Mouse (Mus musculus) limb, embryonic 11.5 days (tissue): ENCODE measurements around the gene Gm20914. TPM values are rescaled to one million over a fixed set of nuclear protein-coding genes. Genes with fewer than 3 reads are reported as not detected.
"Not testable (repeated sequence)": the region's sequence is repeated elsewhere in the genome, so short reads cannot be mapped to it uniquely, and the experiment has no call there.

ENCODE experiments used
- ATAC-seq: fragments of 200-750 bp; cut with Nextera tagmentation; 2 replicates; pipeline ENCODE4 v1.8.0; 2017; ENCODE audit warnings: low read depth; ENCODE audit not compliant: insufficient number of reproducible peaks, low FRiP score, low TSS enrichment
- DNase-seq: peaks from one replicate; pipeline ENCODE4 v3.0.0-alpha.2; 2015; ENCODE audit warnings: low spot score
- H3K27ac ChIP-seq: fragments of 300-500 bp; sonication (generic); replicated peaks from 2 replicates; pipeline ENCODE4 v1.5.1; 2014; ENCODE audit warnings: low read depth, mild to moderate bottlenecking, low read length
- H3K27me3 ChIP-seq: fragments of 300-500 bp; sonication (generic); 2 replicates; pipeline ENCODE4 v1.6.1; 2014; ENCODE audit warnings: mild to moderate bottlenecking, low read length, mixed read lengths; ENCODE audit not compliant: control insufficient read depth, insufficient read depth
- H3K36me3 ChIP-seq: fragments of 300-500 bp; sonication (generic); 2 replicates; pipeline ENCODE4 v1.6.1; 2014; ENCODE audit warnings: mild to moderate bottlenecking, low read length, moderate library complexity, mixed read lengths; ENCODE audit not compliant: control insufficient read depth, insufficient read depth
- H3K4me1 ChIP-seq: fragments of 300-500 bp; sonication (generic); 2 replicates; pipeline ENCODE4 v1.6.1; 2014; ENCODE audit warnings: low read length, mixed read lengths; ENCODE audit not compliant: control insufficient read depth, insufficient read depth
- H3K4me2 ChIP-seq: fragments of 300-500 bp; sonication (generic); 2 replicates; pipeline ENCODE4 v1.6.1; 2014; ENCODE audit warnings: low read depth, mild to moderate bottlenecking, moderate library complexity; ENCODE audit not compliant: severe bottlenecking
- H3K4me3 ChIP-seq: fragments of 300-500 bp; sonication (generic); 2 replicates; pipeline ENCODE4 v1.5.1; 2014; ENCODE audit warnings: low read depth, low read length
- H3K9ac ChIP-seq: fragments of 300-500 bp; sonication (generic); 2 replicates; pipeline ENCODE4 v1.6.1; 2014; ENCODE audit warnings: mild to moderate bottlenecking, low read length
- H3K9me3 ChIP-seq: fragments of 300-500 bp; sonication (generic); 2 replicates; pipeline ENCODE4 v1.6.1; 2016; ENCODE audit warnings: low read length; ENCODE audit not compliant: control insufficient read depth
- WGBS: fragments of 180-500 bp; shearing (Covaris S2); extraction: QIAGEN DNeasy Blood & Tissue Kit; methylation state at CpG from one replicate; pipeline ENCODE4 v1.1.7; 2014; 5-methylcytosine and 5-hydroxymethylcytosine counted together
- polyA plus RNA-seq: library from polyadenylated mRNA; unstranded; fragments of >200 nt; fragmentation: Nextera tagmentation; extraction: Ambion mirVana; gene quantifications from 2 replicates; pipeline ENCODE4 v1.2.1, GENCODE M21; 2014

Gene Gm20914
- not detected in 2 replicates for polyA plus RNA-seq

DNA sequence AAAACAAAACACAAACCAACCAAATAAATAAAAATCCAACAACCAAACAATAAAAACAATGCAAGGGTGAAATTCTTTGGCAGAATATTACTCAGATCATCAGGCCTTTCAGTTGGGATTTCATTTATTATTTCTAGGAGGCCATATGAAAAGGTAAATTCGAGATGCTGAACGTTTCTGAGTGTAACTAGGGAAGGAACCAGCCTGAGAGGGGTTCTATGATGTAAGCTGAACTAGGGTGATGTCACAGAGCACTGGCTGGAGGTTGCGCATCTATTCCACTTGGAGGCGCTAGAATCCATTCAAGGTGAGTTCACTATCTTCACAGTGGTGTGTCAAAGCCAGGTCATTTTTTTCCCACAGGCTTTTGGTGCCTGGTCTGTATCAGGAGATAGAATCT, at the start of gene Gm20914:
Gm20914 (plus strand) TSS at position 301 of the 400 bp plus-strand sequence.
- not testable (repeated sequence) for H3K9ac ChIP-seq, H3K4me2 ChIP-seq, H3K9me3 ChIP-seq, DNase-seq, H3K36me3 ChIP-seq, H3K4me1 ChIP-seq, ATAC-seq, H3K27ac ChIP-seq, H3K4me3 ChIP-seq, H3K27me3 ChIP-seq
- WGBS, result no CpG with 5 or more reads among the region's 4 CpGs

Other genes starting within 250 kb of the Gm20914 start
- gene Gm21854, start 69.0 kb upstream of the Gm20914 start, polyA plus RNA-seq, result not detected in 2 replicates
- not detected in 2 replicates for gene Gm28171, start 67.4 kb downstream of the Gm20914 start, polyA plus RNA-seq
- gene Gm21778, start 216.5 kb downstream of the Gm20914 start, polyA plus RNA-seq, result not detected in 2 replicates